Mouse (Mus musculus) frontal cortex, adult (tissue): ENCODE measurements around the gene Prl3a1.

Source experiments
- ATAC-seq: cut with Nextera tagmentation; 2 replicates; pipeline ENCODE4 v1.9.2; 2017; ENCODE audit warnings: mild to moderate bottlenecking, moderate library complexity, mixed read lengths; ENCODE audit not compliant: low TSS enrichment

Prl3a1 gene

DNA sequence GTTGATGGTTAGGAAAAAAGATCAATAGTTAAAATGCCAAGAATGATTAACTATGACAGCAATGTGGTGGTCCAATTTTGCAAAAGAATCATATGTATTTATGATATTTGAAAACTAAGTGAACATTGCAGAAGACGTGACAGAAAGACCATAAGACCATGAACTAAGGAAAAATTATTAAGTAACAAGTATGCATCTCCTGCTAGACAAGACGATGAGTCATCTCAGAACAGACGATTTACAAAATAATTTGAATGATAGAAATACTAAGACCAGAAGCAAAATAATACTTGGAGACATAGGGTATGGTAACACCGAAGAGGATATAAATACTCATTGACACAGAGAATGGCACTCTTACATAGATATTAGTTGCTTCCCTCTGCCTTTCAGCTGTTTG, at the start of gene Prl3a1:
Gene Prl3a1, plus strand, starts transcription at position 301 of the 400 bp plus-strand sequence.
- ATAC-seq = no peak

- no peak for ATAC-seq
These were observed 17.7 kb upstream of the Prl3a1 start, which contains the start of gene Prl3b1 for GRCm38 (mm10) chr13:27241547-27241946. Prl3b1 (plus strand) TSS chr13:27241847.

- ATAC-seq = no peak
These were observed 53.3 kb downstream of the Prl3a1 start, which contains the start of gene Prl6a1 for GRCm38 (mm10) chr13:27312334-27313225. Prl6a1 (plus strand) TSS chr13:27312627.
